Mouse (Mus musculus): ENCODE measurements around the gene Eef2. TPM values are rescaled to one million over a fixed set of nuclear protein-coding genes. Genes with fewer than 3 reads are reported as not detected.

Gene Eef2
- polyA plus RNA-seq, 1 experiment from 2014 or later = 286 TPM

- peaks cover 6% of the 10 kb centered on the region; the same call in 1 of the 2 replicates for H3K4me1 ChIP-seq (replicated peaks; ENCODE audit: control insufficient read depth, insufficient read depth, low read length)
- H3K27me3 ChIP-seq (replicated peaks; ENCODE audit: control insufficient read depth, insufficient read depth, low read length) = peaks cover 16% of the 10 kb centered on the region; the same call in 1 of the 2 replicates
- no peak overlapping the region for H3K9ac ChIP-seq (ENCODE audit: low read depth, low read length)
- no peak overlapping the region for H3K4me3 ChIP-seq (ENCODE audit: low read depth, low read length)
- H3K27ac ChIP-seq (ENCODE audit: low read depth, low read length) = no peak overlapping the region
- ATAC-seq = no peak
- no peaks in the 10 kb centered on the region for H3K9me3 ChIP-seq (ENCODE audit: control insufficient read depth)
- WGBS = 17% methylated on average over 20 of the region's 20 CpGs
- H3K36me3 ChIP-seq (ENCODE audit: control insufficient read depth, insufficient read depth) = no peaks in the 10 kb centered on the region
- no peak for TF ChIP-seq CTCF (IDR thresholded peaks at IDR 0.05; ENCODE audit: low read depth)
- no peak overlapping the region; the same call in 1 of the 2 replicates for H3K4me2 ChIP-seq (replicated peaks; ENCODE audit: low read depth)
Measured at GRCm38 (mm10) chr10:81229735-81230437, 53.5 kb downstream of the Eef2 start.

DNA sequence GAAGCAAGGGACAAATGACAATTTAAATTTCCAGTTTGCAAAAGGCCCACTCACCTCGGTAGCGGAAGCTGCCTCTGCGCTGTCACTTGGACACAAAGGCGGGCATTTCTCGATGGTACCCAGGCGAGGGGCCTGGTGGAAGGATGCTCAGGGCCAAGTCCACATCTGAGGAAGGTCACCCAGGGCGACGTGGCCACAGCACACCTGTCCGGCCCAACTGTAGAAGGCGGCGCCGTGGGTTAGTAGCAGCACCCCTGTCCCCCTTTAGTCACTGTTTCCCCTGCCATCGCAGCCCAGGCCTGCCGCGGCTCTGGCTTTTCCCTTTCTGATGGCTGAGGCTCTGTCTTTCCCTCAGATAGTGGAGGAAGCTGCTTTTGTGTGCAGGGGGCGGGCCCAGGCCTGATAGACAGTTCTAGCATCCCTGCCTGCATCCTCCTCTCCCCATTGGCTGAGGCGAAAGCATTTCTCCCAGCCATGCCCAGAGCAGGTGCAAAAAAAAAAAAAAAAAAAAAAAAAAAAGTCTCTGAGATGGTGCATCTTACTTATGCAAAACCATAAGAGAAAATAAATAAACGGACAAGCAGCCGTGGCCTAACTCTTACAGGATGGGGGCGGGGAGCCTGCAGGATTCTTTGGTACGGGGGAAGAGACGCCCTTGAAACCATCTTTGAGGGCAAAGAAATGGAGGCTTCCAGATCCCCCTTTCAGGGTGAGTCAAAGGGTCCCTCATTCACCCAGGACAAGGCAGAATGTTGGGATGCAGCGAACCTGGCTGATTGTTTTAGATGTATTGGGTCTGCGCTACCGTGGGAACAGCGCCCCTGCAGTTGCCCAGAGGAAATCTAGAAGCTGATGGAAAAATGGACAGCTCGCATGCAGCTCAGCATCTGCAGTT is 54.3 kb downstream of the Eef2 start, which contains the start of gene Atcay:
Atcay (minus strand) TSS at position 396 of the 895 bp plus-strand sequence.
- peaks cover 16% of the 10 kb centered on the region; the same call in 1 of the 2 replicates for H3K27me3 ChIP-seq (replicated peaks; ENCODE audit: control insufficient read depth, insufficient read depth, low read length)
- WGBS = 17% methylated on average over 27 of the region's 27 CpGs
- 0 out of 2 replicates have a peak within 1 kb of the TSS, but pooled peaks have one; percentile 95 for H3K27ac ChIP-seq (ENCODE audit: low read depth, low read length)
- H3K4me1 ChIP-seq (replicated peaks; ENCODE audit: control insufficient read depth, insufficient read depth, low read length) = peaks cover 6% of the 10 kb centered on the region; the same call in 1 of the 2 replicates
- H3K36me3 ChIP-seq (ENCODE audit: control insufficient read depth, insufficient read depth) = no peaks in the 10 kb centered on the region
- no peaks in the 10 kb centered on the region for H3K9me3 ChIP-seq (ENCODE audit: control insufficient read depth)
- TF ChIP-seq CTCF (IDR thresholded peaks at IDR 0.05; ENCODE audit: low read depth) = peak; percentile 77
- no peak within 1 kb of the TSS for H3K4me3 ChIP-seq (ENCODE audit: low read depth, low read length)
- H3K4me2 ChIP-seq (replicated peaks; ENCODE audit: low read depth) = no peak within 1 kb of the TSS; the same call in none of the 2 replicates
- ATAC-seq = no peak
- no peak within 1 kb of the TSS for H3K9ac ChIP-seq (ENCODE audit: low read depth, low read length)

GRCm38 (mm10) chr10:81231436-81231835 is 55.0 kb downstream of the Eef2 start:
- peaks cover 6% of the 10 kb centered on the region; the same call in 1 of the 2 replicates for H3K4me1 ChIP-seq (replicated peaks; ENCODE audit: control insufficient read depth, insufficient read depth, low read length)
- no peak overlapping the region for H3K4me3 ChIP-seq (ENCODE audit: low read depth, low read length)
- ATAC-seq = no peak
- H3K36me3 ChIP-seq (ENCODE audit: control insufficient read depth, insufficient read depth) = no peaks in the 10 kb centered on the region
- TF ChIP-seq CTCF (IDR thresholded peaks at IDR 0.05; ENCODE audit: low read depth) = no peak
- H3K4me2 ChIP-seq (replicated peaks; ENCODE audit: low read depth) = no peak overlapping the region; the same call in 1 of the 2 replicates
- 62% methylated on average over 7 of the region's 7 CpGs for WGBS
- 0 out of 2 replicates have a peak overlapping the region, but pooled peaks have one; percentile 95 for H3K27ac ChIP-seq (ENCODE audit: low read depth, low read length)
- peaks cover 16% of the 10 kb centered on the region; the same call in 1 of the 2 replicates for H3K27me3 ChIP-seq (replicated peaks; ENCODE audit: control insufficient read depth, insufficient read depth, low read length)
- H3K9me3 ChIP-seq (ENCODE audit: control insufficient read depth) = no peaks in the 10 kb centered on the region
- no peak overlapping the region for H3K9ac ChIP-seq (ENCODE audit: low read depth, low read length)

Other genes with a start within 250 kb of the Eef2 start
- 19.9 and 20.1 TPM in 2 replicates for gene Gadd45b, start 246.6 kb upstream of the Eef2 start, polyA plus RNA-seq (2015; fragmentation: Nextera tagmentation; extraction: Ambion mirVana)
- gene Gng7, start 161.7 kb upstream of the Eef2 start, polyA plus RNA-seq (2015; fragmentation: Nextera tagmentation; extraction: Ambion mirVana) = 0.81 and 1.2 TPM in 2 replicates
- 0.43 and 0.91 TPM in 2 replicates for gene Diras1, start 151.0 kb upstream of the Eef2 start, polyA plus RNA-seq (2015; fragmentation: Nextera tagmentation; extraction: Ambion mirVana)
- 10.5 and 11.1 TPM in 2 replicates for gene Slc39a3, start 139.2 kb upstream of the Eef2 start, polyA plus RNA-seq (2015; fragmentation: Nextera tagmentation; extraction: Ambion mirVana)
- 119 and 124 TPM in 2 replicates for gene Sgta, start 116.5 kb upstream of the Eef2 start, polyA plus RNA-seq (2015; fragmentation: Nextera tagmentation; extraction: Ambion mirVana)
- 11.6 and 12.0 TPM in 2 replicates for gene Thop1, start 106.6 kb upstream of the Eef2 start, polyA plus RNA-seq (2015; fragmentation: Nextera tagmentation; extraction: Ambion mirVana)
- 385 and 396 TPM in 2 replicates for gene Creb3l3, start 77.8 kb upstream of the Eef2 start, polyA plus RNA-seq (2015; fragmentation: Nextera tagmentation; extraction: Ambion mirVana)
- gene Map2k2, start 70.7 kb upstream of the Eef2 start, polyA plus RNA-seq (2015; fragmentation: Nextera tagmentation; extraction: Ambion mirVana) = 258 and 259 TPM in 2 replicates
- gene Zbtb7a, start 41.4 kb upstream of the Eef2 start, polyA plus RNA-seq (2015; fragmentation: Nextera tagmentation; extraction: Ambion mirVana) = 54.1 and 67.6 TPM in 2 replicates
- gene Pias4, start 8.7 kb upstream of the Eef2 start, polyA plus RNA-seq (2015; fragmentation: Nextera tagmentation; extraction: Ambion mirVana) = 32.8 and 36.5 TPM in 2 replicates
- gene Dapk3, start 6.4 kb downstream of the Eef2 start, polyA plus RNA-seq (2015; fragmentation: Nextera tagmentation; extraction: Ambion mirVana) = 50.5 and 53.4 TPM in 2 replicates
- gene 4930442H23Rik, start 7.2 kb downstream of the Eef2 start, polyA plus RNA-seq (2015; fragmentation: Nextera tagmentation; extraction: Ambion mirVana) = 0.12 TPM in 2 replicates
- gene Nmrk2, start 25.4 kb downstream of the Eef2 start, polyA plus RNA-seq (2015; fragmentation: Nextera tagmentation; extraction: Ambion mirVana) = 0.08 and 0.10 TPM in 2 replicates
- 0.90 and 1.1 TPM in 2 replicates for gene Atcay, start 54.2 kb downstream of the Eef2 start, polyA plus RNA-seq (2015; fragmentation: Nextera tagmentation; extraction: Ambion mirVana)
- 3.2 and 3.4 TPM in 2 replicates for gene Zfr2, start 56.5 kb downstream of the Eef2 start, polyA plus RNA-seq (2015; fragmentation: Nextera tagmentation; extraction: Ambion mirVana)
- gene Matk, start 76.3 kb downstream of the Eef2 start, polyA plus RNA-seq (2015; fragmentation: Nextera tagmentation; extraction: Ambion mirVana) = 0.66 and 1.2 TPM in 2 replicates
- 268 and 287 TPM in 2 replicates for gene Mrpl54, start 90.3 kb downstream of the Eef2 start, polyA plus RNA-seq (2015; fragmentation: Nextera tagmentation; extraction: Ambion mirVana)
- 75.2 and 75.4 TPM in 2 replicates for gene Apba3, start 90.3 kb downstream of the Eef2 start, polyA plus RNA-seq (2015; fragmentation: Nextera tagmentation; extraction: Ambion mirVana)
- gene Tjp3, start 115.0 kb downstream of the Eef2 start, polyA plus RNA-seq (2015; fragmentation: Nextera tagmentation; extraction: Ambion mirVana) = 43.2 and 43.4 TPM in 2 replicates
- 27.2 and 27.6 TPM in 2 replicates for gene Pip5k1c, start 116.3 kb downstream of the Eef2 start, polyA plus RNA-seq (2015; fragmentation: Nextera tagmentation; extraction: Ambion mirVana)
- gene Cactin, start 144.5 kb downstream of the Eef2 start, polyA plus RNA-seq (2015; fragmentation: Nextera tagmentation; extraction: Ambion mirVana) = 14.7 and 15.0 TPM in 2 replicates
- 9.8 and 10.7 TPM in 2 replicates for gene Tbxa2r, start 152.1 kb downstream of the Eef2 start, polyA plus RNA-seq (2015; fragmentation: Nextera tagmentation; extraction: Ambion mirVana)
- 0.04 and 0.08 TPM in 2 replicates for gene Gipc3, start 166.6 kb downstream of the Eef2 start, polyA plus RNA-seq (2015; fragmentation: Nextera tagmentation; extraction: Ambion mirVana)
- gene Hmg20b, start 173.8 kb downstream of the Eef2 start, polyA plus RNA-seq (2015; fragmentation: Nextera tagmentation; extraction: Ambion mirVana) = 99.8 and 111 TPM in 2 replicates
- gene Mfsd12, start 180.9 kb downstream of the Eef2 start, polyA plus RNA-seq (2015; fragmentation: Nextera tagmentation; extraction: Ambion mirVana) = 29.6 and 32.8 TPM in 2 replicates
- 0.85 and 1.5 TPM in 2 replicates for gene 4930404N11Rik, start 189.2 kb downstream of the Eef2 start, polyA plus RNA-seq (2015; fragmentation: Nextera tagmentation; extraction: Ambion mirVana)
- 40.8 and 45.2 TPM in 2 replicates for gene Fzr1, start 201.9 kb downstream of the Eef2 start, polyA plus RNA-seq (2015; fragmentation: Nextera tagmentation; extraction: Ambion mirVana)
- gene Dohh, start 207.8 kb downstream of the Eef2 start, polyA plus RNA-seq (2015; fragmentation: Nextera tagmentation; extraction: Ambion mirVana) = 54.0 and 59.4 TPM in 2 replicates
- gene Gm48551, start 207.8 kb downstream of the Eef2 start, polyA plus RNA-seq (2015; fragmentation: Nextera tagmentation; extraction: Ambion mirVana) = 0.76 and 1.1 TPM in 2 replicates
- 0.31 TPM in 1 of 2 replicates, not detected in the other for gene Gm48552, start 212.4 kb downstream of the Eef2 start, polyA plus RNA-seq (2015; fragmentation: Nextera tagmentation; extraction: Ambion mirVana)
- 1,233 and 1,333 TPM in 2 replicates for gene Smim24, start 216.4 kb downstream of the Eef2 start, polyA plus RNA-seq (2015; fragmentation: Nextera tagmentation; extraction: Ambion mirVana)